Mouse (Mus musculus): ENCODE measurements around the gene AC109138.7.

AC109138.7 gene

GRCm38 (mm10) chr19:4193129-4193528 is 21.0 kb upstream of the AC109138.7 start:
- DNase-seq: no peak

- no peak for DNase-seq
These were observed 20.0 kb upstream of the AC109138.7 start for GRCm38 (mm10) chr19:4194021-4194724.

- no peak for DNase-seq
These were observed 19.1 kb upstream of the AC109138.7 start for GRCm38 (mm10) chr19:4194776-4195650.

GRCm38 (mm10) chr19:4196048-4196447 is 18.1 kb upstream of the AC109138.7 start:
- no peak for DNase-seq

- DNase-seq: no peak
These were observed 17.6 kb upstream of the AC109138.7 start for GRCm38 (mm10) chr19:4196548-4196947.

- DNase-seq: no peak
These were observed 17.0 kb upstream of the AC109138.7 start for GRCm38 (mm10) chr19:4197180-4197579.

- DNase-seq: peak; percentile 100
These were observed 12.8 kb upstream of the AC109138.7 start, which contains the start of gene Rad9a for GRCm38 (mm10) chr19:4201291-4201909. TSS of gene Rad9a (minus strand) at chr19:4201662.

GRCm38 (mm10) chr19:4202149-4202548 is 12.0 kb upstream of the AC109138.7 start:
- no peak for DNase-seq

- DNase-seq: peak; percentile 56
These were observed 11.0 kb upstream of the AC109138.7 start for GRCm38 (mm10) chr19:4203148-4203547.

GRCm38 (mm10) chr19:4203604-4204326 is 10.4 kb upstream of the AC109138.7 start:
- peak; percentile 62 for DNase-seq

GRCm38 (mm10) chr19:4204889-4205288 is 9.3 kb upstream of the AC109138.7 start:
- no peak for DNase-seq

- peak; percentile 89 for DNase-seq
These were observed 7.2 kb upstream of the AC109138.7 start for GRCm38 (mm10) chr19:4206971-4207370.

- DNase-seq: no peak
These were observed 5.6 kb upstream of the AC109138.7 start for GRCm38 (mm10) chr19:4208563-4208962.

- no peak for DNase-seq
These were observed 2.1 kb upstream of the AC109138.7 start for GRCm38 (mm10) chr19:4211891-4212588.

- DNase-seq: no peak
These were observed 608 bp upstream of the AC109138.7 start for GRCm38 (mm10) chr19:4213524-4213974.

- no peak for DNase-seq
These were observed 754 bp downstream of the AC109138.7 start for GRCm38 (mm10) chr19:4214771-4215450.

- DNase-seq: no peak
These were observed 1.3 kb downstream of the AC109138.7 start for GRCm38 (mm10) chr19:4215451-4215840.

- DNase-seq: peak; percentile 62
These were observed 2.0 kb downstream of the AC109138.7 start for GRCm38 (mm10) chr19:4216041-4216685.

- no peak for DNase-seq
These were observed 3.0 kb downstream of the AC109138.7 start for GRCm38 (mm10) chr19:4217140-4217539.

- DNase-seq: no peak
These were observed 3.7 kb downstream of the AC109138.7 start for GRCm38 (mm10) chr19:4217855-4218254.

GRCm38 (mm10) chr19:4218293-4218692 is 4.1 kb downstream of the AC109138.7 start:
- DNase-seq: no peak
